Mouse (Mus musculus): ENCODE measurements around the gene Vps51.

GRCm38 (mm10) chr19:6067011-6067723 is 9.9 kb downstream of the Vps51 start:
- TF ChIP-seq POLR2AphosphoS5 (IDR thresholded peaks at IDR 0.05; ENCODE audit: insufficient replicate concordance, low read depth, low read length), result peak; percentile 6; the same call in 1 of the 2 replicates
- TF ChIP-seq GATA1 (IDR thresholded peaks at IDR 0.05; ENCODE audit: borderline replicate concordance, low read length), result no peak
- TF ChIP-seq CTCF (IDR thresholded peaks at IDR 0.05; ENCODE audit: low read depth, low read length), result peak; percentile 56
- TF ChIP-seq TAL1 (conservative IDR thresholded peaks at IDR 0.05; ENCODE audit: low read depth, low read length), result no peak
- no peak for TF ChIP-seq GATA2 (IDR thresholded peaks at IDR 0.05; ENCODE audit: borderline replicate concordance, low read depth, low read length)

Data from G1E (cell line).